Mouse (Mus musculus) lung, postnatal 4 days (tissue): ENCODE results near the gene Rnf43.

ENCODE experiments used
- DNase-seq, 2 experiments: peaks; one replicate each; pipeline ENCODE4 v3.0.0; 2021

Gene Rnf43

DNA sequence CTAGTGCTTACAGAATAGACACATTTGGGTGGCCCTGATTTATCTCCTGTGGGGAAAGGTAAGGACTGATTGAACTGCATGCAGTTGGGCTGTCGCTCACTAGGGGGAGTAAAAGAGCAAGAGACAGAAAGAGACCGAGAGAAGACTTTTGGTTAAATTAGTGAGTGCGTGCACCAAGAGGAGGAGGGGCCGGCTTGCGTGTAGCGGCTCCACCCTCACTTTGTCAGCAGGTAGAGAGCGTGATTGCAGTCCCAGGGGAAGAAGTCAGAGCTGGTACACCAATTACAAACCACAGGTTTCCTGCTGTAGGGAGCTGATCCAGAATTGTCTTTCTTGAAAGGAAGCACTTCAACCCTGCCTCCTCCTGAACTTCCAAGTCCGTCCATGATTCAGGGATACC, at the start of gene Rnf43:
Gene Rnf43 (plus strand): TSS at position 316 of the 400 bp plus-strand sequence.
- DNase-seq = peak; percentile 87 to 89

DNA sequence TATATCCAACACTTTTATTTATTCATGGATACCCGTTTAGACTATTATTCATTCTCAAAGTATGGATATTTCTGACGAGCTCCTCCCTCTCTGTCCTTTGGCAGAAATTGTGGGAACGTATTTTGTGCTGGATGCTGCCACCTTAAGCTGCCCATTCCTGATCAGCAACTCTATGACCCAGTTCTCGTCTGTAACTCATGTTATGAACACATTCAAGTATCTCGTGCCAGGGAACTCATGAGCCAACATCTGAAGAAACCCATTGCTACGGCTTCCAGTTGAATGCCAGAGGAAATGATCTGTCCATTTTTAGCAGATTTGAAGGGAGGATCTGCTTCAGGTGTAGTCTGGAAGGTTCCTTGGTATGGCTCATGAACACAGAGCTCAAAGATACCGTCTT, 48.5 kb upstream of the Rnf43 start:
- DNase-seq = no peak

DNA sequence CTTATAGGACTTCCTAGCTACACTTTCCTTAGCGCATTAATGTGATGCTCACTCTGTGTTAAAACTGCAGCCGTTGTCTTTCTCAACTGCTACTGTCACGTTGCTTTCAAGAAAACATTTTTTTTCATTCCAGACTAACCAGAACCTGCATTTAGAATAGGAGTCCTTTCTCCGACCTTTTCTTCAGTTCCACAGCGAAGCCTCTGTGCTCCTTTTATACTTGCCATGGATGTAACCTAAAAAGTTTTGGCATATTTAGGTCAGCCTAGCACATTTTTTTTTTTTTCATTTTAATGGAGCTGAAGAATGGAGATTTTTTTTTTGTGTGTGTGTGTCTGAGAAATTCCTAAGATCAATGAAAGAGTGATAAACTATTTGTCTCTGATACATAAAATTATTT, 47.0 kb upstream of the Rnf43 start:
- DNase-seq = no peak

DNA sequence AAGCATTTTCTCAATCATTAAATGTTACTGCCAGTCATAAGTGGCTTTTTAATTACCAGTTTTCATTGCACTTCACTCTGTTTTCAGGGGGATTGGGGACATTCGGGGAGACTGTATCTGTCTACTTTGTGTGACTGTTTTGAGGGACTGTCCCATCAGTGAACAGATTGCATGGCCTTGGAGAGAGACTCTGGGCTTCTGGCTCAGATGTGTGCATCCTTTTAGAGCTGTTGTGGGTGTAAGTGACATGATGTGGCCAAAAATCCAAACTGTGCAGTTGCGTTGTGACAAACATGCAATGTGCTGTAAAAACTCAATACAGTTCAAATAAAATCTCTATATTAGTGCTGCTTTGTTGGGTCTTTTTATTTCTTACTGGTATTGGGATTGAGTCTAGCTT, 46.6 kb upstream of the Rnf43 start:
- no peak for DNase-seq

DNA sequence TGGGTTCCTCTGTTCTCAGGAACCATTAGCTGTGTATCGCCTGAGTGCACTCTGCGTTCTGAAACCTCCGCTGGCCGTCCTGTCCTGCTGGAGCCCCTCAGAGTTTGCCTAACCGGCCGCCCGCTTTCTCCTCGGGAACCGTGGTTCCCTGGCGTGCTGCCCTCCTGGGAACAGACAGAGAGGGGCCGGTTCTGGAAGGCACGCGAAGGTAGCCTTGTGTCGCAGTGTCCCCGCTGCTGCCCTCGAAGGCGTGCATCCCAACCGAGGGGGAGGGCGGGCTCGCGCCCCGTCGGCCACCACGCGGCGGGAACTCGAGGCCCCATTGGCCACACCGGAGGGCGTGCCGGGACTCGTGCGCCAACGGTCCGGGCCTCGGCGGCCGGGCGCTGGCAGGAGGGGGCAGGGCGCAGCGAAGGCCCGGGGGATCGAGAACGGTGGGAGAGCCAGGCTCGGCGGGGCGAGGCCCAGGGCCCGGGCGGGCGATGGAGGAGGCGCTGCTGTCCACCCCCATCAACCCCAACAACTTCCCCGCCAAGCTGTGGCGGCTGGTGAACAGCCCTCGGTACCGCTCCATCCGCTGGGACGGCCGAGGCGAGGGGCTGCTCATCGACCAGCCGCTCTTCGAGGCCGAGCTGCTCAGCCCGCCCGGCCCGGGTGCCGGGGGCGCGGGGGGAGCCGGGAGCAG, 45.6 kb upstream of the Rnf43 start, which contains the start of gene Hsf5:
Gene Hsf5 (plus strand): TSS at position 375 of the 685 bp plus-strand sequence.
- DNase-seq = peak in 1 of 2 experiments; percentile 29

DNA sequence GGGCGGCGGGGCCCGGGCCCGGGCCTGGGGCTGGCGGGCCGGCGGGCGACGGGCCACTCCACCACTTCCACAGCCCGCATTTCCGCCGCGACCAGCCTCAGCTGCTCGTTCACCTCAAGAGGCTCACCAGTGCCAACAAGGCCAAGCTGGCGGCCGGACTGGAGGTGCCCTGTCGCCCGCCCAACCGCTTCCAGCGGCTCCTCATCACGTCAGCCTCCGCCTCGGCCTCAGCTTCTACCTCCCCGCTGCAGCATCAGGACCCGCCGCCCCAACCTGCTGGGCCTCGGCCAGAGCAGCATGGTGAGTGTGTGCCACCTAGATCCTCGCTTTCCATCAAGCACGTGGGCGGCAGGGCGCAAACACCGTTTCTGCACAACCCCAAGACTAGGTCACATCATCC, 44.9 kb upstream of the Rnf43 start:
- DNase-seq = no peak

DNA sequence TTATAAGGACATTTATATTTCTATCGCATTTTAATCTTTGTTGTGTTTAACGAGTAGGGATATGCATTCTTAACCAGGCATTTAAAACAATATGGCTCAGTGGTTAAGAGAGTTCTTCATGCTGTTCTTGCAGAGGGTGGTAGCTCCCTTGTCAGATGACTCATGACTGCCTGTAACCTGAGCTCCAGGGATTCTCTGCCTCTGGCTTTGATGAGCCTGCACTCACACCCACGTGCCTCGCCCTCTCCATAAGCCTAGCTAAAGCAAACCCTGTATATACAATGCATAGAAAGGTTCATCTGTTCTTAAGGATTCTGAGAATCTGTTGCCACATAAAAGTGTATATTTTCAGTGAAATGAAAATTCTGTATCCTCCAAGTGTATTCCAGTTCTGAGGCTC, 39.4 kb upstream of the Rnf43 start:
- DNase-seq = no peak

DNA sequence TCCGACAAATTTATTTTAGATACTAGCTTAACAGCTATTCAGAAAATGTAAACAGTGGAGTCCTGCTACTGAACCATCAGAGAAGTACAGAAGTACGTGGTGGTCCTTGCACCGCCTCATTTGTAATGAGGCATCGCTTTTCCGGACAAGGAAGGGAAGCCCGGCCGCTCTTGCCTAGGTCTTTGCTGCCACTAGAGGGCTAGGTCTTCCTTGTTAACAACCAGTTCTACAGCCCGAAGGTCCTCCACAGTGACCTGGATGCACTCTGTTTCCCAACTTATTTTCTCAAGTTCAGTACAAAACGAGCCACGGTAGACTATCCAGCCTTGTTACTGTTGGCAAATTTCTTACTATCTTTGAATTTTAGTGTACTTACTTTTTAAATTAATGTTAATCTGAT, 32.7 kb upstream of the Rnf43 start:
- peak; percentile 29 to 54 for DNase-seq

DNA sequence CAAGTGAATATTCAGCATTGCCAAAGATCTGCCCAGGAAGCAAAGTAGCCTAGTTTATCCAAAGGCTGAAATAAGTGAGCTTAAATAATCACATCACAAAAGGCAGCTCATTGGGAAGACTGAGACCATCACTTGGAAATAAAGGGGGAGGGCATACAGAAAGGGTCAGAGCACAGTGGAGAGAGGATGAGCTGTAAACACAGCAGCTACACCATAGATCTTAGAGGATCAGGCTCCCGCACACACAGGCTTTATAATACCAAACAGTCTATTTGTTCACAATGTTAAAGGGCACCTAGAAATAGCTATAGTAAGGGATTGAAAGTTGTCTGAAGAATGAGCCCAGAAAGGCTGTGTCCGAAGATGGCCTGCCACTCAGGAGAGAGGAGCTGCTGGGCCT, 23.7 kb upstream of the Rnf43 start:
- DNase-seq = no peak

DNA sequence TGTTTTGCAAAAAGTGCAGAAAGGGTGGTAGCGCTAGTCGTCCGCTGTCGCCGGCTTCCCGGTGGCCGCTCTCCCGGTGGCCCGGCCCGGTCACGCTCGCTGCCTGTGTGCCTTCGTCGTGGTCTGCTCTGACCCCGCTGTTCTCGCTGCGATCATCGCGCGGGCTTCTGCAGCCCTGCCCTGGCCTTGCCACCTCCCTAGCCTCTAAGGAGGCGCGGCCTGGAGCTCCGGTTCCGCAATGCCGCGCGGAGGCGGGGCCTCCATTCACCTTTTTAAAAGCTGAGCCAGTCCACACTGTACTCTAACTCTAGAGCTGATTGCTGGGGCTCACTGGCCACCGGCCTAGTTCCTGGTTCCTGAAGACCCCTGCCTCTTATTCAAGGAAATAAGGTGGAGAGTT, 23.3 kb upstream of the Rnf43 start:
- peak; percentile 76 to 80 for DNase-seq

DNA sequence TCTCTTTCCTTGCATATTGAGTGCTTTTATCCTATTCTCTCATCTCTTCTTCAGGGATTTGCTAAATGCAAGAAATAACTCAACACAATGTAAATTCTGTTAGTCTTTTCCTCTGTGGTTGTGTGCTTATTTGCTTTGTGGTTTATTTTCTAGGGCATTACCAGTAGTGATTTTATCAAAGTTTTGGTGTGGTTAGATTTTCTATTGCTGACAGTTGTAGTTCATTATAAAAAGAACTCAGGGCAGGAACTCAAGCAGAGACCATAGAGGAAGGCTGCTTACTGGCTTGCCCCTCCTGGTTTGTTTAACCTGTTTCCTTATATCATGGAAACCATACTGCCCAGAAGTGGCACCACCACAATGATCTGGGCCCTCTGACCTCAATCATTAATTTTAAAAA, 19.7 kb upstream of the Rnf43 start:
- DNase-seq = no peak

DNA sequence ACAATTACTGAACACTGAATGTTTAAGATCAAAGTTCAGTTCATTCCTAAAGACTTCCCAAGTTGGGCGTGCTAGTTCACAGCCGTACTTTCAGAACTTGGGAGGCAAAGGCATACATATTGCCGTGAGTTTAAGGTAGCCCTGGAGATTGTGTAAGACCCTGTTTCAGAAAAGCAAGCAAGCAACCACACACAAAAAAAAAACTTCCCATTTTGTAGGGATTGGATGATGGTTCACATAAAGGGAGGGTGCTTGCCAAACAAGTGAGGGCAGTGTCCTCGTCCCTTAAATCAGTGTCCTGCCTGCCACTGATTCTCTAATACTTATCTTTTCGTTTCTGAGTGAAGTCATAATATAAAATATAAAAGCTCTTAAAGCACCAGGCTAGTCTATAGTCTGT, 7.8 kb upstream of the Rnf43 start:
- no peak for DNase-seq

DNA sequence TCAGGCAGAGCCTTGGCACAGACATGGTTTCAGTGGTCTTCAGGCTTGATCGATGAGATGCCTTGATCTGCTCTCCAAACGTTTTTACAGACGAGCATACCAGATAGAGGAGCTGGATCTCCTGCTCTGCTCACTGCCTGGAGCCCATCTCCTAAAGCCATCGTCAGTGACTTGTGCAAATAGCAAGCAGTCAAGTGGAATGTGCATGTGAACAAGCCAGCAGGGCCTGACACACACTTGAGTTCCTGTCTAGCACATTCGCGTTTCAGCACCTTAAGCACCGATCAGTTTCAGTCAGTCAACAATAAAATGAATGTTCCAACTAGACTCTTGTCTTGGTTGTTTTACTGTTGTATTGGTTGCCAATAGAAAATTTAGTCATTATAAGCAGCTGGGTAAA, 3.3 kb upstream of the Rnf43 start:
- DNase-seq = peak; percentile 12 to 22

DNA sequence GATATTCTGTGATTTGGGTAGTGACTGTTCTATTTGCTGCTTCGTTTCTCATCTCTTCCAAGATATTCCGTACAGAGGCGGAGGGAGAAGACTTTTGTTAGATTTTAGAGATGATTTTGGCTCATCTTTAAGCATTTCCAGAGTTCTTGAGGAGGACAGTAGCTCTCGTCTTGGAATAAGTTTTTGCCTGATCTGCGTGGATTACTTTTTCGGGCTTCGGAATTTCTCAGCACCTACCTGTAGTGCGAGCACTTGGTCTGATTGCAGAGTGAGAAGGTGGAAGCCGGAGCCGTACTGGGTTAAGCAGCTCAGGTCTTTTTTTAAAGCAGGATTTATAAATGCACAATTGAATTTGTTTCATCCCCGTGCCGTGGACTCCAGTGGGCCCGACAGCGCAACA, 300 bp downstream of the Rnf43 start:
- no peak for DNase-seq

DNA sequence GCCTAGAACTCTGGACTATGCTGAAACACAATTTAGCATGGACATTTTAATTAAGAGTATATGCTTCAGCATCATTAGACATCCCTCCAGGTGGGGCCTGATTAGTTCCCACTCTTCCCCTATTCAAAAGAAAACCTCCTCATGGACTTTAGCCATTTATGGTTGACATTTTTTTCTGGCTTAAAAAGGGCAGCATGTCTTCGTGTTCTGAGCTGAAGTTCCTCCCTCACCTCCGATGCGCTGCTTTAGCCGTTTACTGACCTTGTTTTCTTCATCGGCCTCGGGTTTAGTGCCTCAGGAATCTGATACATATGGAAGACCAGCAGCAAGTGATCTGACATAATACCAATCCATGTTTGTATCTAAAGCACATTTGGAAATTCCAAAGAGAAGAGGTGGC, 1.4 kb downstream of the Rnf43 start:
- DNase-seq = no peak

DNA sequence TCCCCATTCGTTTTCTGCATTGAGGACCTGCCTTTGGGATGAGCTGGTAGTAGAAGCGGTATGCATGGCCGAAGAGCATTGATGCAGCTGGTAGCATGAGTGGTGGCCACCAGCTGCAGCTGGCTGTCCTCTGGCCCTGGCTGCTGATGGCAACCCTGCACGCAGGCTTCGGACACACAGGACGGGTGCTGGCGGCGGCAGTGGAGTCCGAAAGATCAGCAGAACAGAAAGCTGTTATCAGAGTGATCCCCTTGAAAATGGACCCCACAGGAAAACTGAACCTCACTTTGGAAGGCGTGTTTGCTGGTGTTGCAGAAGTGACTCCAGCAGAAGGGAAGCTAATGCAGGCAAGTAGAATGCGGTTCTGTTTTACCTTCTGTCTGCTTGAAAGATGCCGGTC, 2.0 kb downstream of the Rnf43 start:
- DNase-seq = peak in 1 of 2 experiments; percentile 7

DNA sequence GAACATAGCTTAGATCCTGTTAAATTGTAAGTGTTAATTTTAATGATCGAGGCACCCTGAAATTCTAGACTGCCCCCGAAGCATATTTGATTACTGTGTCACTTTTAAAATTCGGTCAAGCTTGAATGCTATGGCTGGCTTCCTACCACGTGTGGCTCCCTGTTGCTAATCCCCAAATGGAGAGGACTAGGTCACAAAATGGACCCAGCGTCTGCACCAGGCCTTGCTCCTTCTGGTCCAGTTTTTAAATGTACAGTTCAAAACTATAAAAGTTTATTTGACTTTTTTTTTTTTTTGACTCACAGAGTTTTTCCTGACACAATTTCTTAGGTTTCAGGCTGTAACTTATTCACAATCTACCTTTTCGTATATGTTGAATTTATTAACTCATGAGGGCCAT, 2.7 kb downstream of the Rnf43 start:
- no peak for DNase-seq

DNA sequence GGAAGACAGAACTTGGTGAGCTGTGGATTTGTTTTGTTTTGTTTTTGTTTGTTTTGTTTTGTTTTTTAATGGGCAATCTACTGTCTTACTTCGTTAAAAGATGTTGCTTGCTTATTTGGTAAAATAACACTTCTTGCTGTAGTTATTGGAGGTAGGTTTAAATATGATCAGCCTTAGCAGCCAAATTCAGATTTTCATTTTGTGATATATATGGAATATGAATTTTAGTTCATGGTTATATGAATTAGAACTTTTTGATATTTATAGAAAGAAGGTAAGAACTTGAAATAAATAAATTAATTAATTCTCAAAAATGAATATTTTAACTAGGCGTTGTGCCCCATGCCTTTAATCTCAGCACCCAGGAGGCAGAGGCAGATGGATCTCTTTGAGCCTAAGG, 3.1 kb downstream of the Rnf43 start:
- no peak for DNase-seq

DNA sequence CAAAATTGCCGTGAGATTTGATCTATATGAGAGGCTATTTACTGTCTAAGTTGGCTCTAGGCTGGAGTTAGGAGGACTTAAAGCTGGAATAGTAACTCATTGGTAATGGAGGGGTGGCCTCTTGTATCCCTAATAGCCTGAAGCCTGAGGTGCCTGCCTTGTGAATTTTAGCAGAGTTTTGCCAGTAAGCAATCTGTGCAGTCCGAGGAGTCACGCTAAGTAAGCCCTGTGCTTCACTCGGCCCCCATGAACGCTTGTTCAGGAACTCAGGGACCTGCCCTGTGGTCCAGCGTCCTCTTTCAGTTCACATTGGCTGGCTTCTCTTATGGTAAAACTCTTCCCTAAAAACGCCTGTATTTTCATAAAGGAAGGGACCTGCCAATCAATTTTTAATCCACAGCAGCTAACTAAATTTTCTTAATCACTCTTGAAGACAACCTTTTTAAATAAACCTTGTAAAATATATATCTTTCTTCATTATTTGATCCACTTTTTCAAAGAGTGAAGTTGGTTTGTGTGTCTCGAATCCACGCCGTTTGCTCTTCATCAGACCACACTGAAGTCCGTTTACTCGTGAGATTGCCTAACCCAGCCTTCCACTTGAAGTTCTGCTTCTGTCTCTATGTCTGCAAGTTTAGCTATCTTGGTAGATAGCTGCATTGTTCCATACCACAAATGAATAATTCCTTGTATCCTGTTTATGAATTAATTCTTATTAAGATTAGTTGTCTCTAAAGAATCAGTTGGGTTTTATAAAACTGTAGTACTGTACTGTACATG, 3.9 kb downstream of the Rnf43 start:
- no peak for DNase-seq

DNA sequence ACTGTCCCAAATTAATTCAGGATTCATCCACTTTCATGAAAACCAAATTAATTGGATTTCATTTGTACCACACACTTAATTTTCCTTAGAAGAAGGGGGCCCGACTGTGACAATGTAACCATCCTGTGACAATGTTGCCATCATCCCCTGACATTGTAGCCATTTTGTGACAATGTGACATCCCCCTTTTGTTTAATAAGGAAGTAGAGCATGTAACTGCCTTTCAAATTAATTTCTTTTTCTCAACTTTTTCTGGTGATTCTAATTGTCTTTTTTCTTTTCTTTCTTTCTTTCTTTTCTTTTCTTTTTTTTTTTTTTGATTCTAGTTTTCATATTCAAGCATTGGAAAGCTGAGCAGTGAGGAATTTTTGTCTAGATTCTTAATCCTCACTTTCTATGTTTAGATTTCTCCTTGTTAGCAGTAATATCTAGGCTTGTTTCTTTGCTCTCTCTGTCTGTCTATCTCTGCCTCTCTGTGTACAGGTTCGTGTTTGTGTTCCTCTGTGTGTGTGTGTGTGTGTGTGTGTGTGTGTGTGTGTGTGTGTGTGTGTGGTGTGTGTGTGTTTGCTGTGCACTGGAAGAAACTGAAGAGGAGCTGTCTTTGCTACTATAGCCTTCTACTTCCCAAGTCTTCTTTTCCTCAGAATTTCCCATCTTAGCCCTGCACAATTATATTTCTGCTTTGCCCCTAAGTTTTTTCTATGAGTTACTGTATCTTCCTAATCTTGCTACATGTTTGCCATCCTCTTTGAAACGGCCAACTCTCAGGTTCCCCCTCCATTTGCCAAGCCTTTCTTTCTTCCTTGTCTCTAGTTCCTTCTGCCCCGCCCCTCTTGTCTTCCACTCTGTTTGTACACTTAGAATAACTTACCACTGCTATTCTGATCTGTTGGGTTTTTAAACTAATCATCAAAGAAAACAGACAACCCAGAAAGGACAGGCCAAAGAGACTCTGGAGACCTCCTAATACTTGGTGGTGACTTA, 4.9 kb downstream of the Rnf43 start:
- DNase-seq = no peak

DNA sequence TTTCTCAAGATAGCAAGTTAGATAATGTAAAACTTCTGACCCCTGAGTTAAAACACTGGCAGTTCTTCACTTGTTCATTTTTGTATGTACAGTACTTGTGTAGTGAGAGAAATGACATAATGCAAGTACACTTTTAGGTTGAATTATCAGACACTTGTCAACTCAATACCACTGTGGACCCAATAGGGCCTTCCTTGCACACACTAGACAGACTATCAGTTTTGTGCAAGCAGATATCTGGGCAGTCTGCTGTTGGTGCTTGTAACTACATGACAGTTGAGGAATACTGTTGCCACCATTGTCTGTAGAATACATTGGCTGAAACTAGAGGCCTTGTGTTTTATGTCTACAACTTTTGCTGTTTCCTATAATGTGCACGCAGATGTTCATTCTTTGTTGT, 10.8 kb downstream of the Rnf43 start:
- DNase-seq = no peak

DNA sequence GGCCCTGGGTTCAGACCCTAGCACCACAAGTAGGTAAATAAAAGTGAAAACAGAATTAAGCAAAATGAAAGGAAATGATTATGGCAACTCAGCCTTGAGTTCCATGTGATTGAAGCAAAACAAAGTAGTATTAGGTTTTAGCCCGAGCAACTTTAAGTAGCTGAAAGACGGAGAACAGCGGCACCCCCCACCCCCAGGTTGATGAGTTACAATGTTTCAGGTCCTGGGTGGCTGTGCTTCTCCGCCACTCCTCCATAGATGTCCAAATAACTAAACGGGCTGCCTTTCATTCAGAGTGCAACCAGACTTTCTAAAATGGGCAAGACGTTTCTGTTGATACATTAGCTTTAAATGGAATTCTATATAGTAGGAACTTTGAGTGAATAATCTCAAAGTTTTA, 13.1 kb downstream of the Rnf43 start:
- DNase-seq = no peak

DNA sequence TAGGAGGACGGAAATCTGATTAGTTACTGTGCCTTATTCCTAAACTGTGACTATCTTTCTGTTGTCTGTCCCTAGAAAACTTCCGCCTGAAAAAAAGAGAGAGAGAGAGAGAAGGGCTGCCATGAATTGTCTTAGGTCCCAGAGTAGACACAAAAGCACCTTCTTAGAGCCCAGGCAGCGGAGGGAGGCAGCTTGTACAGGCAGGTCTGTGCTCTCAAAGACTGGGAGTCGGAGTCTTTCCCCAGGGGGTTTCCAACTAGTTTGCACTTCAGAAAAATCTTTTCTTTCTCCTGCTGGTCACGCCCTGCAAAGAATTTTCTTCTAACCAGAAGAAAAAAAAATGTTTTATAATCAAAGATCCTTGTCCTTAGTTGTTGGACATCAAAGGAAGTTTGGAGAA, 15.2 kb downstream of the Rnf43 start:
- DNase-seq = no peak
